Mouse (Mus musculus): Measurements from ENCODE around the gene Olfr1445.

Gene Olfr1445

DNA sequence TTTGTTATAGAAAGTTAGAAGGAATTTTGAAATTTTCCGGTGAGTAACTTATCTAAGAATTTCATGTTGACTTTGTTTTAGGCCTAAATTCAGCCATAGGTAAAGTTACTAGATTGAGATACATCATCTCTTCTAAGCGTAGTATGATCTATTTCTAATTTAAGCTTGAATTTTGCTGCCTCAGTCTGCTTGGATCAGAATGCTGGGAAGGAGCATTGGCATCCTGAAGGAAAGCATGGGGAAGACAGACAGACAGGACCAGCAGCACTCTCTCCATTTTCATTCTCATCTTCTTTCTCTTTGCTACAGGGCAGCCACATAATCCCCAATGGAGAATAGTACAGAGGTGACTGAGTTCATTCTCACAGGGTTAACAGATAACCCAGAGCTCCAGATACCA, at the start of gene Olfr1445:
Gene Olfr1445, plus strand, starts transcription at position 301 of the 400 bp plus-strand sequence.
- 81% methylated on average over 2 of the region's 2 CpGs for WGBS

DNA sequence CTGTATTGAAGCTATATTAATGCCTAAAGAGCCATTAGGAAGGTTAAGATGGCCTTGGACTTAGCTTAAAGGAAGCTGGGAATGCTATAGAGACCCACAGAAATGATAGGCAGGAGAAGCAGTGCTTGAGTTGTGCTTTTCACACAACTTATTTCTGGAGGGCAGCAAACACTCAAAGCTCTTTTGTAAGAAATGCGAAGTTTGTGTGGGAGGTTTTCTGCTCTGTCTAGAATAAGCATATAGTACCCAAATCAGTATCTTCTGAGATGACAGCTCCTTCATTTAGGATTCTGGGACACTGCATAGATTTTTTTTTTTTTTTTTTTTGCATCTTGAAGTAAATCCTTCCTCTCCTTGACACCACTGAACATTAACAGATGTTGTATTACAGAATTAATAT, 45.1 kb upstream of the Olfr1445 start:
- WGBS = 66% methylated on average over 1 of the region's 1 CpGs

GRCm38 (mm10) chr19:12846382-12846781, 37.3 kb upstream of the Olfr1445 start, which contains the start of gene Gm5244:
Gm5244 (plus strand) TSS chr19:12846682.

GRCm38 (mm10) chr19:12856983-12857382, 26.7 kb upstream of the Olfr1445 start, which contains the start of gene Olfr1444:
Olfr1444 (plus strand) TSS chr19:12857283.
- WGBS = 69% methylated on average over 1 of the region's 1 CpGs

- WGBS = 69% methylated on average over 1 of the region's 1 CpGs
Observed at GRCm38 (mm10) chr19:12893424-12893823, 9.8 kb downstream of the Olfr1445 start, which contains the start of gene Olfr1446. Olfr1446 (minus strand) TSS chr19:12893524.

DNA sequence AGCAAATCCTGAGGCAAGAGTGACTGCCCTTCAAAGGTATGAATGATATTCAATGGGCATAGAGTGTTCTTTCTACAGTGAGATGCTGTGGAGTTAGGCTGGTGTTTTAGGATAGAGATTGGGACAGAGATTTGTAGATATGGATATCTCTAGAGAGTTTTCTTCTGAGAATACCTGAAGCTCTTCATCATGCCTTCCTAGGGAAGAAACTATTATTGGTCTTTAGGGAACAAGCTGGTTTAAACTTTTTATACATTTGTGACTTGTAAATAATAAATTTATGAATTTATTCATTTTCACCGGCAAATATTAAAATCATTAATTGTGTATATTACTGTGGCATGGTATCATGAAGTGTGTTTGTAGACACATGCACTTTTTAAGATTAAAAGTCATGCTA, 20.0 kb downstream of the Olfr1445 start, which contains the start of gene Olfr1447:
Gene Olfr1447, minus strand, starts transcription at position 101 of the 400 bp plus-strand sequence.
- WGBS = 94% methylated on average over 1 of the region's 1 CpGs

DNA sequence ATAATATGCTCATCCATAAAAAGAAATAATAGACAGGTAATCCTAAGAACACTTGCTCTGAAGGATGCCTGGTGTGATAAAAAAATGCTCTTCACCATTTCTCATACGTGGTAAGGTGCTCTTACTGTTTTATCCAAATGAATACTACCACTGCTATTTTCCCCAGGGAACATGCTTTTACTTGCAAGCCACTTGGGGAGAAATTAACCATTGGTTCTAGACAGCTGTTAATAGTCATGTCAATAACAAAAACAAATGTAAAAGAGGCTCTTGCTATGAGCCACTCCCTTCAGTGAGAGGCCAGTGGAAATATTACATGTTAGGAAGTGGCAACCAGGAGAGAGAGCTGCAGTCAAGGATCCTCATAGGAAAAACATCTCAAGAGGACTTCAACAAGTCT, 40.7 kb downstream of the Olfr1445 start, which contains the start of gene Olfr1448:
Gene Olfr1448, minus strand, starts transcription at position 101 of the 400 bp plus-strand sequence.
- WGBS = 70% methylated on average over 1 of the region's 1 CpGs

DNA sequence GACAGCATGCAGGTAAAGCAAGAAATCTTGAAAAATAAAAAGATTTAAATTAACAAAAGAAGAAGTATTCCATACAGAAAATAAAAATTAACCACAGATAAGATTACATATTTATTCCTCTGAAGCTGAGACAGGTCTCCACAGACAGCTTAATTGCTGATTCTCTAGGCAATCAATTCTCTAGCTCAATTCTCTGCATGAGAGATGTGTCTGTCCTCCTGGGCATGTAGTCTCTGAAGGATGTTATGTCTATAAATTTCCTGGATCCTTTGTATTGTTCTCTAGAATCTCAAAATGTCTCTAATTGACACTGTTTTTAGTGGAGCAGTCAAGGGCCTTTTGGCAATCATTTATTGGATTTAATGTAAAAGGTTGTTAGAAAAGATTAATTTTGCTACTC, 46.9 kb downstream of the Olfr1445 start, which contains the start of gene Olfr1449:
Gene Olfr1449, plus strand, starts transcription at position 301 of the 400 bp plus-strand sequence.

